Mouse (Mus musculus): ENCODE measurements around the gene Tapbp.

DNA sequence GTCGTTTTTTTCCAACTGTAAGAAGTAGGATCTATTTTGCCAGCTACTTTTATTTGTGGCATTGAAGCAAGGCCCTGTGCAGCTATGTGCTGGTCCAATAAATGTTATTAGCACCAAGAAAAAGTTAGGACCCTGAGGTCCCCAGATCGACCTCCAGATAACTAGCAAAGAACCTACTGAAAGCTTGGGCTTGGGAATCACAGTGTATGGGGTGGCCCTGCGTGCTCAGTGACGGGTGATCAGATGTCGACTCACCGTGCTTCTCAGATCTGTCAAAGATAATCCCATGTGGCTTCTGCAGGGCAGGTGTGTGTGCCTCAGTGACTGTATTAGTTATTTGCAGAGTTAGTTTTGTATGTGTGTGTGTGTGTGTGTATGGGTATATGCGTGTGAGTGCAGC is 5.7 kb downstream of the Tapbp start:
- TF ChIP-seq USF1 (IDR thresholded peaks at IDR 0.05; ENCODE audit: low read depth) (no peak), POLR2AphosphoS2 (IDR thresholded peaks at IDR 0.05; ENCODE audit: insufficient read length, low read depth) (no peak), SRF (IDR thresholded peaks at IDR 0.05; ENCODE audit: control insufficient read depth, insufficient read length, low read depth) (no peak), POLR2A (IDR thresholded peaks at IDR 0.05; ENCODE audit: insufficient read length, low read depth) (no peak), MAX (IDR thresholded peaks at IDR 0.05; ENCODE audit: low read depth) (no peak), E2F4 (IDR thresholded peaks at IDR 0.05; ENCODE audit: insufficient read depth) (no peak), TCF12 (IDR thresholded peaks at IDR 0.05; ENCODE audit: insufficient read depth, poor library complexity, severe bottlenecking) (no peak), MYOD1 (IDR thresholded peaks at IDR 0.05; ENCODE audit: control insufficient read depth in 1 of 3, insufficient read length in 2 of 3, low read depth in 2 of 3) (no peak), MYOG (IDR thresholded peaks at IDR 0.05; ENCODE audit: control insufficient read depth in 1 of 3, insufficient read depth in 1 of 3, insufficient read length in 2 of 3, low read depth in 2 of 3) (no peak), CEBPB (IDR thresholded peaks at IDR 0.05; ENCODE audit: insufficient read depth, poor library complexity, severe bottlenecking) (no peak), TCF3 (IDR thresholded peaks at IDR 0.05; ENCODE audit: insufficient read length, low read depth) (no peak)
